Mouse (Mus musculus): ENCODE results near the gene Cenpe. TPM values are rescaled to one million over a fixed set of nuclear protein-coding genes. Genes with fewer than 3 reads are reported as not detected.

The Cenpe gene
- total and polyA plus RNA-seq, 3 experiments: 0.18 to 0.84 (median 0.84) TPM

DNA sequence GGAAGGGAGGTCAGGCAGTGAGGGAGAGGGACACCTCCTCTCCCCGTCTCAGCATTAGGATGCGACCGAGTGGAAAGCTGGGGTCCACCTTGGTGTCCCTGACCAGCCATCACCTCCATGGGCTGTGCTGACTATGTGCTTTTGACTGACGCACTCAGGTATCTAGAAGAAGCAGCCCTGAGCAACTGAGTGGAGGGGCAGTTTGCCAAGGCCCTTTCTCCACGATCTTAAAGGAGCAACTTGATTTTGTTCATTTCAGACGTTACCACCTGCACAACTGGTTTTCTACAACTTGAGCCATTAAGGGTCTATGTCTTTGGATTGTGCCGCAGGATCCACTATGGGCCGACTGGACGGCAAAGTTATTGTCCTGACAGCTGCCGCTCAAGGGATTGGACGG, 72.9 kb downstream of the Cenpe start:
- 84% methylated on average over 11 of the region's 11 CpGs for WGBS
- intact Hi-C loops (cut with DNase I): no loop called here

GRCm38 (mm10) chr3:135285807-135286206, 73.5 kb downstream of the Cenpe start:
- Histone ChIP-seq H3K4me3 (no peak overlapping the region), H3K27me3 (ENCODE audit: control insufficient read depth, insufficient read depth, low read length) (no peaks in the 10 kb centered on the region), H3K4me1 (ENCODE audit: control insufficient read depth, insufficient read depth, low read length) (no peaks in the 10 kb centered on the region; the same call in 1 of the 2 replicates), H3K36me3 (ENCODE audit: control insufficient read depth, insufficient read depth, low read length) (no peaks in the 10 kb centered on the region), H3K79me2 (replicated peaks; ENCODE audit: control insufficient read depth, insufficient read depth, low read length) (no peaks in the 10 kb centered on the region), H3K9ac (ENCODE audit: low read depth, low read length) (no peak overlapping the region), H3K27ac (no peak overlapping the region)
- intact Hi-C loops (cut with DNase I): no loop called here
- 62% methylated on average over 3 of the region's 3 CpGs for WGBS
- TF ChIP-seq POLR2A (IDR thresholded peaks at IDR 0.05; ENCODE audit: insufficient read depth, low read depth, low read length) (no peak), EP300 (IDR thresholded peaks at IDR 0.05; ENCODE audit: insufficient read depth, low read depth, low read length) (no peak), CTCF (IDR thresholded peaks at IDR 0.05) (no peak)
- no peak for DNase-seq

More for the DNA sequence above, 72.9 kb downstream of the Cenpe start:
- H3K4me1 ChIP-seq (ENCODE audit: control insufficient read depth, insufficient read depth, low read length): no peaks in the 10 kb centered on the region; the same call in 1 of the 2 replicates
- H3K27me3 ChIP-seq (ENCODE audit: control insufficient read depth, insufficient read depth, low read length): no peaks in the 10 kb centered on the region
- H3K79me2 ChIP-seq (replicated peaks; ENCODE audit: control insufficient read depth, insufficient read depth, low read length): no peaks in the 10 kb centered on the region
- H3K4me3 ChIP-seq: no peak overlapping the region
- TF ChIP-seq EP300 (IDR thresholded peaks at IDR 0.05; ENCODE audit: insufficient read depth, low read depth, low read length) (no peak), POLR2A (IDR thresholded peaks at IDR 0.05; ENCODE audit: insufficient read depth, low read depth, low read length) (no peak), CTCF (IDR thresholded peaks at IDR 0.05) (no peak)
- H3K27ac ChIP-seq: no peak overlapping the region
- no peaks in the 10 kb centered on the region for H3K36me3 ChIP-seq (ENCODE audit: control insufficient read depth, insufficient read depth, low read length)
- no peak for DNase-seq
- no peak overlapping the region for H3K9ac ChIP-seq (ENCODE audit: low read depth, low read length)

DNA sequence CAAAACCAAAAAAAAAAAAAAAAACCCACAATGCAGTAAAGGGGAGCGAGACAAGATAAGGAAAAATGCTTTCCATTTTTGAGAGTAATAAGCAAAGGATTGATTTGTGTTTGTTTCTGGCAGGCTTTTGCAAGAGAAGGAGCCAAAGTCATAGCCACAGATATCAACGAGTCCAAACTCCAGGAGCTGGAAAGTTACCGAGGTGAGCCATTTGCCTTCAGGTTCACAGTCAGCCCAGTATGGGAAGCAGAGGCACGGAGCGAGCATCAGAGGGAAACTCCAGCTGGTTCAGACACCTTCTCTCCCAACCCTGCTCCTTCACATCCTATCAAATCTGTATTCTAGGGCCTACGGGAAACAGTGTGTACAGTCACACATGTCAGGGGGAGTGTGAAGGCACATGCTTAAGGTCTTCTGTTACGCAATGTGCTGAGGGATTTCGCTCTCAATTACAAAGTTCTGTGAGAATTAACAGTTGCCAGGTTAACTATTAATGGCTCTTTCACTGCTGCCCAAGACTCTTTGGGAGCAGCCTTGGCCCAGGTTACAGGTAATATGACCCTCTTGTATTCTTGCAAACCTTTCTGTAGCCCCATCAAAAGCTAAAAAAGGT, 75.9 kb downstream of the Cenpe start:
- H3K36me3 ChIP-seq (ENCODE audit: control insufficient read depth, insufficient read depth, low read length): no peaks in the 10 kb centered on the region
- DNase-seq: no peak
- no peak overlapping the region for H3K27ac ChIP-seq
- 73% methylated on average over 8 of the region's 8 CpGs for WGBS
- no peaks in the 10 kb centered on the region for H3K79me2 ChIP-seq (replicated peaks; ENCODE audit: control insufficient read depth, insufficient read depth, low read length)
- intact Hi-C loops (cut with DNase I): no loop called here
- TF ChIP-seq EP300 (IDR thresholded peaks at IDR 0.05; ENCODE audit: insufficient read depth, low read depth, low read length): no peak
- TF ChIP-seq POLR2A (IDR thresholded peaks at IDR 0.05; ENCODE audit: insufficient read depth, low read depth, low read length): no peak
- TF ChIP-seq CTCF (IDR thresholded peaks at IDR 0.05): no peak
- no peak overlapping the region for H3K9ac ChIP-seq (ENCODE audit: low read depth, low read length)
- H3K4me3 ChIP-seq: no peak overlapping the region
- H3K27me3 ChIP-seq (ENCODE audit: control insufficient read depth, insufficient read depth, low read length): no peaks in the 10 kb centered on the region
- no peaks in the 10 kb centered on the region for H3K4me1 ChIP-seq (ENCODE audit: control insufficient read depth, insufficient read depth, low read length)

DNA sequence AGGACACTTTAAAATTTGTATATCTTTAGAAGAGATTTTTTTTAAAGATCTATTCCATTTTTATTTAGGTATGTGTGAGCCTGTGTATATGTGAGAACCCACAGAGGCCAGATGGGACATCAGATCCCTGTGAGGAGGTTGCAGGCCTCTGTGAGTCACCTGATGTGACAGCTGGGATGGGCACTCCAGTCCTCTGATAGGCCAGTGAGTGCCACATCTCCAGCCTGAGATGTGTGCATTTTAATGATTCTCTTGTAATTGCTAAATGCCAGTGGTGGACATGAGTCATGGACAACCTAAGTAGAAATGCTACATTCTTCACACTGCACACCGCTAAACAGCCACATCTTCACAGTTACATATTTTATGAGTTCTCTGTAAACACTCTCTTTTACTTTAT, 76.8 kb downstream of the Cenpe start:
- no peaks in the 10 kb centered on the region for H3K4me1 ChIP-seq (ENCODE audit: control insufficient read depth, insufficient read depth, low read length)
- no peak for DNase-seq
- H3K27ac ChIP-seq: no peak overlapping the region
- H3K79me2 ChIP-seq (replicated peaks; ENCODE audit: control insufficient read depth, insufficient read depth, low read length): no peaks in the 10 kb centered on the region
- no peaks in the 10 kb centered on the region for H3K27me3 ChIP-seq (ENCODE audit: control insufficient read depth, insufficient read depth, low read length)
- H3K9ac ChIP-seq (ENCODE audit: low read depth, low read length): no peak overlapping the region
- TF ChIP-seq CTCF (IDR thresholded peaks at IDR 0.05) (no peak), EP300 (IDR thresholded peaks at IDR 0.05; ENCODE audit: insufficient read depth, low read depth, low read length) (no peak)
- 92% methylated on average over 1 of the region's 1 CpGs for WGBS
- intact Hi-C loops (cut with DNase I): no loop called here
- H3K36me3 ChIP-seq (ENCODE audit: control insufficient read depth, insufficient read depth, low read length): no peaks in the 10 kb centered on the region
- H3K4me3 ChIP-seq: no peak overlapping the region

GRCm38 (mm10) chr3:135290249-135290894, 78.0 kb downstream of the Cenpe start:
- peak in 1 of 2 experiments; percentile 23 for DNase-seq
- peak; percentile 80 for TF ChIP-seq CTCF (IDR thresholded peaks at IDR 0.05)
- no peak for TF ChIP-seq EP300 (IDR thresholded peaks at IDR 0.05; ENCODE audit: insufficient read depth, low read depth, low read length)
- intact Hi-C loops (cut with DNase I): loop anchor here (2.0 to 5.0 kb wide), 4 partner anchors 107 to 440 kb away; no protein-coding TSS in a partner anchor

GRCm38 (mm10) chr3:135293703-135294102, 81.4 kb downstream of the Cenpe start:
- H3K27me3 ChIP-seq (ENCODE audit: control insufficient read depth, insufficient read depth, low read length): no peaks in the 10 kb centered on the region
- WGBS: 44% methylated on average over 7 of the region's 7 CpGs
- H3K9ac ChIP-seq (ENCODE audit: low read depth, low read length): no peak overlapping the region
- TF ChIP-seq CTCF (IDR thresholded peaks at IDR 0.05): no peak
- no peak for TF ChIP-seq POLR2A (IDR thresholded peaks at IDR 0.05; ENCODE audit: insufficient read depth, low read depth, low read length)
- no peak for TF ChIP-seq EP300 (IDR thresholded peaks at IDR 0.05; ENCODE audit: insufficient read depth, low read depth, low read length)
- DNase-seq: peak in 1 of 2 experiments; percentile 31
- no peaks in the 10 kb centered on the region; the same call in 1 of the 2 replicates for H3K4me1 ChIP-seq (ENCODE audit: control insufficient read depth, insufficient read depth, low read length)
- intact Hi-C loops (cut with DNase I): loop anchor here (5.0 kb wide), 2 partner anchors 104 to 419 kb away; no protein-coding TSS in a partner anchor
- H3K79me2 ChIP-seq (replicated peaks; ENCODE audit: control insufficient read depth, insufficient read depth, low read length): no peaks in the 10 kb centered on the region
- H3K4me3 ChIP-seq: no peak overlapping the region
- no peaks in the 10 kb centered on the region for H3K36me3 ChIP-seq (ENCODE audit: control insufficient read depth, insufficient read depth, low read length)
- H3K27ac ChIP-seq: no peak overlapping the region

More at GRCm38 (mm10) chr3:135290249-135290894, 78.0 kb downstream of the Cenpe start:
- Histone ChIP-seq H3K27ac (no peak overlapping the region), H3K36me3 (ENCODE audit: control insufficient read depth, insufficient read depth, low read length) (no peaks in the 10 kb centered on the region), H3K27me3 (ENCODE audit: control insufficient read depth, insufficient read depth, low read length) (no peaks in the 10 kb centered on the region), H3K4me3 (no peak overlapping the region), H3K79me2 (replicated peaks; ENCODE audit: control insufficient read depth, insufficient read depth, low read length) (no peaks in the 10 kb centered on the region), H3K4me1 (ENCODE audit: control insufficient read depth, insufficient read depth, low read length) (no peaks in the 10 kb centered on the region), H3K9ac (ENCODE audit: low read depth, low read length) (no peak overlapping the region)
- WGBS: 95% methylated on average over 7 of the region's 7 CpGs

Measured in heart, adult 2 months (tissue).